Mouse (Mus musculus) kidney, postnatal 4 days (tissue): ENCODE measurements around the gene Zfp524.
A peak's percentile ranks its signal among the peaks of the same experiment; 100 is the strongest.
"Not testable (repeated sequence)": the region's sequence is repeated elsewhere in the genome, so short reads cannot be mapped to it uniquely, and the experiment has no call there.

Experiments
- DNase-seq, 2 experiments: peaks; one replicate each; pipeline ENCODE4 v3.0.0; 2021; ENCODE audit warnings: mixed read lengths in 2 of 2

Zfp524 gene

GRCm38 (mm10) chr7:5016057-5016456 is 1.8 kb downstream of the Zfp524 start:
- DNase-seq = no peak

- no peak for DNase-seq
Observed at GRCm38 (mm10) chr7:5016920-5017319, 2.7 kb downstream of the Zfp524 start.

- DNase-seq = peak in 1 of 2 experiments; percentile 43
Observed at GRCm38 (mm10) chr7:5017352-5017751, 3.1 kb downstream of the Zfp524 start.

GRCm38 (mm10) chr7:5017931-5018330 is 3.7 kb downstream of the Zfp524 start:
- no peak for DNase-seq

- not testable (repeated sequence) for DNase-seq
Observed at GRCm38 (mm10) chr7:5019576-5019975, 5.4 kb downstream of the Zfp524 start.

GRCm38 (mm10) chr7:5020000-5020681 is 5.9 kb downstream of the Zfp524 start, which contains the start of the genes Zfp865 and Ccdc106:
Zfp865 (plus strand) TSS chr7:5020376.
Ccdc106 (plus strand) TSS chr7:5020553.
- DNase-seq = peak; percentile 99 to 100

- no peak for DNase-seq
Observed at GRCm38 (mm10) chr7:5020685-5021084, 6.5 kb downstream of the Zfp524 start.

GRCm38 (mm10) chr7:5021197-5021596 is 7.0 kb downstream of the Zfp524 start:
- DNase-seq = no peak

- no peak for DNase-seq
Observed at GRCm38 (mm10) chr7:5029543-5029942, 15.3 kb downstream of the Zfp524 start.

GRCm38 (mm10) chr7:5029946-5030345 is 15.7 kb downstream of the Zfp524 start:
- DNase-seq = no peak

- no peak for DNase-seq
Observed at GRCm38 (mm10) chr7:5030554-5031275, 16.5 kb downstream of the Zfp524 start.

GRCm38 (mm10) chr7:5031496-5031895 is 17.3 kb downstream of the Zfp524 start:
- no peak for DNase-seq

- DNase-seq = no peak
Observed at GRCm38 (mm10) chr7:5033818-5034217, 19.6 kb downstream of the Zfp524 start, which contains the start of gene 4632433K11Rik. 4632433K11Rik (plus strand) TSS chr7:5034118.

GRCm38 (mm10) chr7:5035628-5036027 is 21.4 kb downstream of the Zfp524 start:
- DNase-seq = no peak

GRCm38 (mm10) chr7:5036136-5036535 is 21.9 kb downstream of the Zfp524 start:
- DNase-seq = no peak

- no peak for DNase-seq
Observed at GRCm38 (mm10) chr7:5037026-5037425, 22.8 kb downstream of the Zfp524 start.

GRCm38 (mm10) chr7:5037467-5037866 is 23.3 kb downstream of the Zfp524 start:
- no peak for DNase-seq

GRCm38 (mm10) chr7:5038109-5038732 is 24.0 kb downstream of the Zfp524 start, which contains the start of gene Zfp784:
Zfp784 (minus strand) TSS chr7:5038446.
- peak; percentile 94 to 97 for DNase-seq

GRCm38 (mm10) chr7:5038940-5039339 is 24.7 kb downstream of the Zfp524 start:
- no peak for DNase-seq

- DNase-seq = no peak
Observed at GRCm38 (mm10) chr7:5044981-5045380, 30.8 kb downstream of the Zfp524 start.

GRCm38 (mm10) chr7:5046112-5046511 is 31.9 kb downstream of the Zfp524 start:
- DNase-seq = no peak

GRCm38 (mm10) chr7:5047313-5047712 is 33.1 kb downstream of the Zfp524 start:
- no peak for DNase-seq
